Mouse (Mus musculus) lung, adult 18-20 months (tissue): ENCODE measurements around the gene Olfr344.

ENCODE experiments used
- DNase-seq, 2 experiments: peaks; one replicate each; pipeline ENCODE4 v3.0.0; 2022; ENCODE audit warnings: mixed read lengths in 2 of 2

The Olfr344 gene

GRCm38 (mm10) chr2:36566362-36566761, at the start of gene Olfr344:
Gene Olfr344 (plus strand): TSS chr2:36566662.
- DNase-seq, result no peak

GRCm38 (mm10) chr2:36524698-36525097, 41.8 kb upstream of the Olfr344 start, which contains the start of gene Olfr342:
Gene Olfr342 (plus strand): TSS chr2:36524998.
- no peak for DNase-seq

GRCm38 (mm10) chr2:36565156-36565555, 1.3 kb upstream of the Olfr344 start:
- DNase-seq, result no peak

DNA sequence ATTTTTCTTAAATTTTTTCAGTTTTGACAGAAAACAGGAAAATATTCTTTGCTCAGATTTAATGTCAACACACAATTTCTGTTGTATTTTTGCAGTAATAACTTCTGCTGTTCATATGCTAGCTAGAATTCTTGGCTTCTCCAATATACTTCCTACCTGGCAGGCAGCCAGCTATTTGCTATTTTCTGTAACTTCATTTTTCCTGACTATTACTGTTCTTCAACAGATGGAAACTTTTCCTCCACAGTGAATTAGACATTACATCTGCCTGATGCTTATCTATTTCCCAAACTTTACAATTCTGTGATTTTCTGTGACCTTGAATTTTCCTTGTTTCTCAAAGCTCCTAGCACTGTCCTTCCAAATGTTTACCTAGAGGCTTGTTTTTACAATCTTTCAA, 560 bp downstream of the Olfr344 start:
- no peak for DNase-seq

- DNase-seq, result no peak
Measured at GRCm38 (mm10) chr2:36567845-36568244, 1.4 kb downstream of the Olfr344 start.
